Mouse (Mus musculus) spleen, adult 2 months (tissue): ENCODE results near the gene Slc2a10.

ENCODE experiments used
- CTCF ChIP-seq: fragments of 200-500 bp; IDR thresholded peaks from 2 replicates; pipeline ENCODE4 v1.5.1; 2011; ENCODE audit warnings: mild to moderate bottlenecking, inconsistent platforms; ENCODE audit not compliant: insufficient read depth, insufficient read length, insufficient replicate concordance; ENCODE audit errors: extremely low read depth
- POLR2A ChIP-seq: fragments of 200-500 bp; IDR thresholded peaks from 2 replicates; pipeline ENCODE4 v1.6.1; 2011; ENCODE audit warnings: low read depth, low read length, inconsistent platforms

DNA sequence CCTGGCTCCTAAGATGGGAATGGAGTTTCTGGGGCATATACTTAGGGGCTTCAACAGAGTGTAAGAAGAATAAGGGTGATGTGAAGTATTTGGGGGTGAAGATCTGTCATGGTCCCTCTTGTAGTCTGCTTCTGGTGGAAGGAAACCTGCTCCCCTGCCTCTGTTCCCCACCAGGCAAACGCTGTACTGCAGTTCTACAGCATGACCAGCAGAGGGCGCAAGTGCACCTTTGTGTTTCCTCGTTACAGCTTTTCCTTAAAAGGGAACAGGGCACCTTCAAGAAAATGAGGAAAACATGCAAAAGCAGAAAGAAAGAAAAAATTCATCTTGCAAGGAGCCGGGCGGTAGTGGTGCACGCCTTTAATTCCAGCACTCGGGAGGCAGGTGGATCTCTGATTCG is 25.5 kb downstream of the Slc2a10 start:
- TF ChIP-seq CTCF = peak; percentile 93; the same call in 1 of the 2 replicates
- no peak for TF ChIP-seq POLR2A
